Mouse (Mus musculus) embryo, embryonic 11.5 days (tissue): Measurements from ENCODE around the gene Cdkal1.

Source experiments
- DNase-seq: peaks from one replicate; pipeline ENCODE4 v3.0.0-alpha.2; 2012; ENCODE audit warnings: low read depth, low spot score

The Cdkal1 gene

DNA sequence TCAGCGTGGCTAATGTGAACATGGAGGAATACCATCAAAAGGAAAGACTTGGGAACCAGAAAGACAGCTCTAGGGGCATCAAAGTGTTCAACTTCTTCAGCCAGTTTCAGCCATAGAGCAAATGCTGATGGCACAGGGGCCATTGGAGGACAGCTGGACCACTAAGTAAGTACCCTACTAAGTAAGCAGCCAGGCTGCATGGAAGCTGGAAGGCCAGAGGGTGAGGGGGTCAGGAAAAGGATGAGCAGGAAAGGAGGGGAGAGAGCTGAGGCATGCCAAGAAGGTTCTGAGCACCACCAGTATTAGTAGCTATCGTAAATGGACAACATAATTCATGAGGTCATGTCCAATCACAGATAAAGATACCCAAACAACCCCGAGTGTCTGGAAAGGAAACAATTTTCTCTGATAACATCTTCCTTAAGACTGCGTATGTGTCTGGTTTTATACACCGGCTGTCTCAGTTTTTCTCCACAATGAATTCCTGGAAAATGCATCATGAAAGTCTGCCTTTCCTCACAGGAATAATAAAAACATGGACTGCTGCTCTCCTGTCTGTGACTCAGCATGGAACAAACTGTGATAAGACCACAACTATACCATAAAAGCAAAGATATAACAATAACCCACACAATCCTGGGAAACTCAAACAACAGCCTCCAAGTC, 352.9 kb downstream of the Cdkal1 start:
- no peak for DNase-seq

DNA sequence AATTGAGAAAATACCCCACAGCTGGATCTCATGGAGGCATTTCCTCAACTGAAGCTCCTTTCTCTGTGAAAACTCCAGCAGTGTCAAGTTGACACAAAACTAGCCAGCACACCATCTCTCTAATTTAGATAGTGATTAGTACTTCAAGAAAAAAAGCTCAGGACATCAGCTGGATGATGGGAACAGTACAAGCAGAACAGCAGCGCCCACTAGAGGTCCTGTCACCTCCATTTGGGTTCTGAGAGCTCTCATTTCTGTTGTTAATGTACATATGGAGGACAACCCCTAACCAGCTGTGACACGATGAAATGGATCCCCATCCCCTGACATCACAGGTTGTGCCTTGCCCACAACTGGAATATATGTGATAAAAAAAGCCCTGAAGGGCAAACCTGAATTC, 354.3 kb downstream of the Cdkal1 start:
- no peak for DNase-seq

DNA sequence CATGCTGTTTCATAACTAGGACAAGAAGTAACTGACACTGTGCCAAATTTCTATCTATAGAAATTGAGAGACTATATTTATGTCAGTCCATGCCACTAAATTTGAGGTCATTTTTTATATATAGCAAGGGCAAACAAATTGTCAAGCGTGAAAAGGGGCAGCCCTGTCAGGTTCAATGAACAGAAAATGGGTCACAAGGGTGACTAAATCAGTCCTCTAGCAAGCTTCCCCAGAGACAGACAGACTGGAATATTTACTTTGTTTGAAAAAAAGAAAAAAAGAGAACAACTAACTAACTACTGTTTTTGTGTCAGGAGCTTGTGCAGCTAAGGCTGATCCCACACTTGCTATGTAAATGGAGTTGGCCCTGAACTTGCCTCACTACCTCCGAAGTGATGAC, 355.7 kb downstream of the Cdkal1 start:
- DNase-seq = no peak

DNA sequence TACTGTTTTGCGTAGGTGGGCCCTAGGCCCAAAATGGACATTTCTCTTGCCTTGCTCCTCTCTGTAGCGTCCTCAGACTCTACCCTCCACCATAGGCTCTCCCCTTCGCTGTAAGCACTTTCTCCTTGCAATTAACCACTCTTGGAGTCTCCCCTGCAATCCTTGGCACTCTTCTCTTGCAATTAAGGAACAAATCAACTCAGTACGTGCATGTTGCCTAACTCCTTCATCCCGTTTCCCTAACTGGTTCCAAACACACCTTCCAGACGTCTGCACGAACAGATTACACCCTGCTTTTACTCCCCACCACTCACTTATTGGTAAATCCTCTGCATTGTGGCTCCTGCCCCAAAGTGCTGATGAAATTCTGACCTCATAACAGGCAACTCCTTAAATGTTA, 358.2 kb downstream of the Cdkal1 start:
- no peak for DNase-seq

- DNase-seq = no peak
These were observed 365.1 kb downstream of the Cdkal1 start for GRCm38 (mm10) chr13:29490341-29490740.

GRCm38 (mm10) chr13:29489476-29489875, 366.0 kb downstream of the Cdkal1 start:
- no peak for DNase-seq

DNA sequence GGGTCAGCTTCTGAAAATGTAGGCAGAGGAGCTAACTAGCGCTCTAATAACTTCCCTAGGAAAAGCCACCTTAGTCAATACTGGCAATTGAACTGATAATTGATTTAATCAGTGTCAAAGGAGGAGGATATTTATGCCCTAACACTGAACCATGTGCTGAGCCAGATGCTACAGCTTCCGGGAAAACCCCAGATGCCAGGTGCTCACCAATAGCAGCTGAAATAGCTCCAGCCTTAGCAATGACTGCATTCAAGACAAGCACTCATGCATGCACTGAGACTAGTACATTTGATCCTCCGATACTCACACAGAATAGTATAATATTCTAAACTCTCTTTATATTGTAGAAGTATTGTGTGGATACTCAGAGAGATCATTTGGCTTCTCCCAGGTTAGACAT, 368.8 kb downstream of the Cdkal1 start:
- DNase-seq = no peak

- DNase-seq = no peak
These were observed 371.5 kb downstream of the Cdkal1 start for GRCm38 (mm10) chr13:29483950-29484349.

DNA sequence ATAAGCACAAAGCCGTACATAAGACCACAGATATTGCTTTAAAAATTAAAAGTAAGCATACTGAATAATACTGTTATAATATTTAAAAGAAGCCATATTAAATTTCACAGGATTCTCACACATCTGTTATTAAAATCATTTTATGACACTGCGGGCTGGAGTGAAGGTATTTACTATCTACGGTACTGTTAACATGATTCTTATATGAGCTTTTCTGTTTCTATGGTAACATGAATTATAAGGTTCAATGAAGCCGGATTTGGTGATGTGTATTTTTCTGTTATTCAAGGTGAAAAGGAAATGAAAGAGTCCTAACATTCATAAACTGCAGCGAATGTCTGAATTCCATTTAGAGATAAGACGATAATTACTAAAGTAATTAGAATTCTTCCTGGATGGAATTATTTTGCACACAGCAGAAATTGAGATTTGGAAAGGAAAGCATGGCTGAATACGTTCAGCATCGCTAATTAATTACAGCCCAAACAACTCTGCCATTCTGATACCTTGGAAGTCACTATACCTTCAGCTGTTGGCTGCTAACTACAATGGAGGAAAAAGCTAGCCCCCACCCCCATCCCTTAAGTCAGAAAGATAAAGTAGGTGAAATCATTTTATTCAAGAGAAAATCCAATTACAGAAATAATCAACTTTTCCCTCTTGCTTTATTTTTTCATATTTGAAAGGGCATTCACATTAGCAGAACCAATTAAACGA, 373.2 kb downstream of the Cdkal1 start:
- DNase-seq = no peak

- no peak for DNase-seq
These were observed 379.1 kb downstream of the Cdkal1 start for GRCm38 (mm10) chr13:29476421-29476820.

GRCm38 (mm10) chr13:29474301-29474700, 381.2 kb downstream of the Cdkal1 start:
- DNase-seq = no peak

- no peak for DNase-seq
These were observed 381.7 kb downstream of the Cdkal1 start for GRCm38 (mm10) chr13:29473779-29474178.

DNA sequence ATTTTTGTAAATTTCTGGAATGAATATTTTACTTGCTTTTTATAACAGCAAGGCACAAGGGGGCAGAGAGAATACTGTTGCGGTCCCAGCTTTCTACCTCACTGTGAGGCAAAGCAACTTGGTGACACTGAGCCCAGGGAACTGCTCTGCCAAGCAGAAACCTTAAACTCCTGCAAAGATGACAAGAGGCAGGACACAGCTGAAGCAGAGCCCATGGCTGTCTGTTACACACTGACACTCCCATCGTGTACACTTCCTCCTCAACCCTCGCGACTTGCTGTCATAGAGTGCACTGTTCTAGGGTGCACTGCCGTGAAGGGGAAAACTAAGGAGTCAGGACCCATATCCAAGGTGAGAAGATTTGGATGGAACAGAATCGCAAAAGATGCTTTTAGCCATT, 393.2 kb downstream of the Cdkal1 start:
- no peak for DNase-seq

DNA sequence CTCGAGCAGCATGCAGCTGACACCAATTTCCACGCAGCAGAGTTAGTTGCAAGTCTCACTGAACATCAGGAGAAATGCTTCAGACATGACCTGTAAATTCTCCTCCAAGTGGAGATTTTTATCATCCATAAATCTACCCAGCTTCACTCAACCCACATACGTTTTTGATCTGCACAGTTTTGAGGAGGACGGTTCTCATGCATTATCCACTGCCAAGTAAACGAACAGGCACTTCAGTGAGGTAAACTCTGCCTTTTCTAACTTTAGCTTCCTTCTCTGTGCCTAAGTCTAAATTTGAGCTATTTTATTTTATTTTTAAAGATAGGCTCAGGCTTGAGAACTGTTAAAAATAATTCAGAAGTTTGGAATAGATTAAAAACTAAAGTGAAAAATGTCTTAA, 394.7 kb downstream of the Cdkal1 start:
- DNase-seq = peak; percentile 7

DNA sequence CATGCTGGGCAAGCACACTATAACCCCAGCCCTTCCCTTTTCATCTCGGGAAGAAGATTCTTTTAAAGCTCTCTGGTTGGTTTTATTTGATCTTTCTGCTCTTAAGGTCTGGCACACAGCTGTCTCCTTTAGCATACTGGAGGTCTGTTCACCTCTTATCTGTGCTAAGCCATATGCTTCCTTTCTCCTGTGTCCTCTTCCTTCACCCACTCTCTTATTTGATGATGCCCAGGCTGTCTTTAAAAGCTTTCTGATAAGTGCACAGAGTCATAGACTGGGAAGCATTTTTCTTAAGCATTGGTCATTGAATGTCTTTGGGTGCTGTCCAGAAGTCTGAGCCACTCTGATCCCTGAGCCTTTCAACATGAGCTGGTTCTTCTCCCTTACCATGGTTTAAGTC, 397.1 kb downstream of the Cdkal1 start:
- DNase-seq = no peak

GRCm38 (mm10) chr13:29437067-29437466, 418.4 kb downstream of the Cdkal1 start:
- no peak for DNase-seq

GRCm38 (mm10) chr13:29434726-29435125, 420.7 kb downstream of the Cdkal1 start:
- DNase-seq = no peak

- no peak for DNase-seq
These were observed 424.6 kb downstream of the Cdkal1 start for GRCm38 (mm10) chr13:29430919-29431318.

GRCm38 (mm10) chr13:29429877-29430276, 425.6 kb downstream of the Cdkal1 start:
- DNase-seq = no peak

GRCm38 (mm10) chr13:29429196-29429595, 426.3 kb downstream of the Cdkal1 start:
- DNase-seq = no peak

DNA sequence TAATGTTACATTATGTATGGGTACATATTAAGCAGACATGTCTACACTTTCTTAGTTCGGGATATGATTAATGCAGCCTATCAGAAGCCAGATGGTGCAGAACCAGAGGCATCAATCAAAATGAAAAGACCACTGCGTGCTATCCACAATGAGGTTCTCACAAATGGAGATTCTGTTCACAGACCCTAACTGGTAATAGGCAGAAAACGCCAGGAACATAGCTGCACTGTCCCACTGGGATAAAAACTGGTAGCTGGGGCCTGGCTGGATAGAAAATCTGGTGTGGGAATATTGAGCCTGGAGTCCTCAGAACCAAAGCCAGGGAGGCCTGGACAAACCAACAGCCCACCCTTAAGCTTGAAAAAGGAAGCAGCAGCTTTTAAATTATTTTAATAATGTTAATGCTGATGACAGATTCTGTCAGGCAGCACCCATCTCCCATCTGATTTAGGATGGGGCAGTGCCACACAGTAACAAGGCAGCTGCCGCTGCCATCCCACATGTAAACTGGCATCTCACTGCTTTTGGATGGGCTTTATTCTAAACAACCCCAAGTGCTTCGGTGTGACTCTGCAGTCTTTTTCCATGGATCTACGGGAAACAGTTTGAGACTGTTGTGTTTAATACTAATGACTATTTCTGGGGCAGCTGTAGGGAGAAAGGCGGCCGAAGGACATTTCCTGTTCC, 438.9 kb downstream of the Cdkal1 start:
- DNase-seq = peak; percentile 52

DNA sequence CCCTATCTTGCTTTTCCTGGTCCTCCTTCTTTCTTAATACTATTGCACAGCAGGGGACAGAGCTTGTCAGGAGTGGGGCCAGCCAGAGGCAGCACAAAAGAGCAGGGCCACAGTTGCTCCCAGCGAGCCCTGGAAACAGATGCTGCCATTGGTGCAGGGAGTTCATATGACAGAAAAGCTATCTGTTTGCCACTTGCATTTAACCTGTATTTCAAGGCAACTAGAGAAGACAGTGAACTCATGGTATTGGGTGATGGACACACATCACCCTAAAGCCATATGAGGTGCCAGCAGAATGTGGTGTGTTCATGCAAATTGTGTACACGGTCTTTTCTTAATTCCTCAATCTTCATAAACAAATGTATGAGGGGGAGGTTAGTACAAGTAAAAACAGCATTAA, 439.5 kb downstream of the Cdkal1 start:
- DNase-seq = no peak

DNA sequence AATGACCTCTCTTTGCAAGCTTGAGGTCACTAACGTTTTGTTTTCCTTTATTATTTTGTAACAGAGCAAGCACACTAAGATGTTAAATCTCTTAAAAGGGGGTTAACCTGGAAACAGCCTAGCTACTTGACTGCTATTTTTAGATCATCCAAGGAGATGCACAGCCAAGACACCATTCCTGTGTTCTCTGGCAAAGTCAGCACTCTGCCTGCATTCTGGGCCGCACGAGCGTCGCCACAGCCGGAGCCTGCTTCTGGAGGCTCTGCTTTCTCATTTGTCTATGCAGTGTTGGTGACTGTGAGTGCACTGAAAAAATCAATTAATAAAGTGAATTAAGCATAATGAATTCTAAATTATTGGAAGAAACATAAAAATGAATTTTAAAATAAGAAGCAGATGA, 440.6 kb downstream of the Cdkal1 start:
- DNase-seq = no peak
